Mouse (Mus musculus) heart, embryonic 11.5 days (tissue): Measurements from ENCODE around the gene Tbx4. TPM values are rescaled to one million over a fixed set of nuclear protein-coding genes. Genes with fewer than 3 reads are reported as not detected.

Source experiments
- ATAC-seq: fragments of 200-750 bp; cut with Nextera tagmentation; replicated peaks from 2 replicates; pipeline ENCODE4 v1.8.0; 2017; ENCODE audit warnings: moderate library complexity; ENCODE audit not compliant: insufficient number of reproducible peaks, low FRiP score, low TSS enrichment
- H3K27ac ChIP-seq: fragments of 300-500 bp; sonication (generic); 2 replicates; pipeline ENCODE4 v1.5.1; 2014; ENCODE audit warnings: mild to moderate bottlenecking, low read depth, low read length
- H3K27me3 ChIP-seq: fragments of 300-500 bp; sonication (generic); 2 replicates; pipeline ENCODE4 v1.6.1; 2014; ENCODE audit warnings: mild to moderate bottlenecking, low read length, mixed read lengths; ENCODE audit not compliant: control insufficient read depth, insufficient read depth
- H3K36me3 ChIP-seq: fragments of 300-500 bp; sonication (generic); 2 replicates; pipeline ENCODE4 v1.6.1; 2014; ENCODE audit warnings: mild to moderate bottlenecking, low read length, moderate library complexity, mixed read lengths; ENCODE audit not compliant: control insufficient read depth, insufficient read depth
- H3K4me1 ChIP-seq: fragments of 300-500 bp; sonication (generic); 2 replicates; pipeline ENCODE4 v1.6.1; 2014; ENCODE audit warnings: low read length; ENCODE audit not compliant: control insufficient read depth, insufficient read depth
- H3K4me2 ChIP-seq: fragments of 300-500 bp; sonication (generic); 2 replicates; pipeline ENCODE4 v1.6.1; 2014; ENCODE audit warnings: mild to moderate bottlenecking, moderate library complexity
- H3K4me3 ChIP-seq: fragments of 300-500 bp; sonication (generic); 2 replicates; pipeline ENCODE4 v1.5.1; 2014; ENCODE audit warnings: low read depth, low read length
- H3K9ac ChIP-seq: fragments of 300-500 bp; sonication (generic); 2 replicates; pipeline ENCODE4 v1.6.1; 2014; ENCODE audit warnings: mild to moderate bottlenecking, low read depth, low read length, moderate library complexity
- H3K9me3 ChIP-seq: fragments of 300-500 bp; sonication (generic); replicated peaks from 2 replicates; pipeline ENCODE4 v1.6.1; 2016; ENCODE audit warnings: low read length; ENCODE audit not compliant: control insufficient read depth
- WGBS: fragments of 180-500 bp; shearing (Covaris S2); extraction: QIAGEN DNeasy Blood & Tissue Kit; methylation state at CpG from one replicate; pipeline ENCODE4 v1.1.7; 2014; ENCODE audit not compliant: insufficient replicate concordance; 5-methylcytosine and 5-hydroxymethylcytosine counted together
- polyA plus RNA-seq: library from polyadenylated mRNA; unstranded; fragments of >200 nt; fragmentation: Nextera tagmentation; extraction: Ambion mirVana; gene quantifications from 2 replicates; pipeline ENCODE4 v1.2.1, GENCODE M21; 2014

Tbx4 gene
- polyA plus RNA-seq, 1 experiment from 2014 or later = 0.82 TPM

DNA sequence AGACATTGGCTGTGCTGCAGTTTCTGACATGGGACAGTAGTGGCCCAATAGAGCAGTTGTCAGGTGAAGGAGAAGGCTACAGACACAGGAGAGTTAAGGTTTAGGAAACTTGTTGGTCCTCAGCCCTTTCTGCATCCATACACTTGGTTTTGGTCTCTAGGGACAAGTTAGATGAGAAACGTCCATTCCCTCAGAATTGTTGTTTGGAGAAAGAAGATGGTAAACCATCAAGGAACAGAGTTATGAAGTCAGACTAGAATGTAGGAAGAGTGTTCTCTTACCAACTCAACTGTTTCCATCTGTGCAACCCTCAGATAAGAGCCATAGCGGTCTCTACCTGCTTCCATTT, 5.4 kb downstream of the Tbx4 start:
- no peak overlapping the region for H3K4me2 ChIP-seq
- no peak for ATAC-seq
- no peak overlapping the region for H3K27ac ChIP-seq

DNA sequence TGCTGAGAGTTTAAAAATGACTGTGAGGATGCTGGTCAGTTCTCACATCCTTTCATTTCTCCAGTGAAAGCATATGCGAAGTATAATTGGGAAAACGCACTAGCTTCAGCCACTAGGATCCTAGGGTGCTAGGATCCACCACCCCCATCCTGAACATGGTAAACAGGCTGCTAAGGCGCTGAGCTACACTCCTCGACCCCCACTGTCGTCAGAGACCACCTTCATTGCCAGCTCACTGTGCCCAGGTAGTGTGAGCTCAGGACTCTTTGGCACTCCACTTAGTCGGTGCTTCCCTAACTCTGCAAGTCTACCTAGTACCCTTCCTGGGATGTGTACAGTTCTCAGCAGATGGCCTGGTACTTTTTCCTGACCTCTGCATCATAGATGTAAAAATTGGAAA, 6.5 kb downstream of the Tbx4 start:
- H3K4me1 ChIP-seq = peaks cover 18% of the 10 kb centered on the region

More for the DNA sequence above, 5.4 kb downstream of the Tbx4 start:
- 8% methylated on average over 2 of the region's 2 CpGs for WGBS
- Histone ChIP-seq H3K27me3 (peaks cover 84% of the 10 kb centered on the region), H3K36me3 (no peaks in the 10 kb centered on the region), H3K4me1 (peaks cover 18% of the 10 kb centered on the region), H3K9me3 (no peaks in the 10 kb centered on the region), H3K9ac (no peak overlapping the region), H3K4me3 (no peak overlapping the region)

DNA sequence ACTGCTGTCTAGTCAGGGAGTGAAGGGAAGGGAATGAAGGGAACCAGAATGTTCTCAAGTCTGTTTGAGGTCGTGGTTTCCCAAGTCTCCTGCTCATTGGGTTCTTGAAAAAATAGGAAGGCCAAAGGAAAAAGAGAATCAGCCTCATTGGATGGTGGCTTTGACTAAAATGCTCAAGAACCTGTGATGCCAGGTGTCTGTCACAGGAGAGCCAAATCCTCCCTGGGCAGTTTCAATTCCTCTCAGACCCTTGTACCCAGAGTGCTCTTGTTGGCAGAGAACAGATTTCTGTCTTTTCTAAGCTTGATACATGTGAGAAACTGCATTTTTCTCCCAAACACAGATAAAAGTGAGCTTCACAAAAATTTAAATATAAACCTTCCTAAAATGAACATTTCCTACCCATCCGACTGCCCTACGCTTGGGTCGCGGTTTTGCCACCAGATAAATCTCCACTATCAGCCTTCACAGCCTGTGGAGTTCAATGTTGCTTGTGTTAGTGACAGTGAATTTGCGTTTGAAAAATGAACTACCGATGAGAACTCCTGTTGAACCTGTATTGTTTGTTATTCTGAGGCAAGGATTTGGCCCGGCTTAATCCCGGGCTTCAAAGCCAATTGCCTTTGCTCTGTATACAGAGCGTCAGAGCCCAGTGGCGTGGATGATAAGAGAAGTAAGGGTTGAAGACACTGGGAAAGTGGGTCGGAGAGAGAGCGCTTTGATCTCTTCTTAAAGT, 7.3 kb downstream of the Tbx4 start:
- H3K27ac ChIP-seq = no peak overlapping the region
- ATAC-seq = no peak
- no peak overlapping the region for H3K4me2 ChIP-seq
- no peaks in the 10 kb centered on the region for H3K36me3 ChIP-seq
- H3K27me3 ChIP-seq = peaks cover 92% of the 10 kb centered on the region
- no peak overlapping the region for H3K9ac ChIP-seq
- 2% methylated on average over 13 of the region's 13 CpGs for WGBS
- no peak overlapping the region for H3K4me3 ChIP-seq
- H3K9me3 ChIP-seq = no peaks in the 10 kb centered on the region
- H3K4me1 ChIP-seq = peaks cover 13% of the 10 kb centered on the region

More for the DNA sequence above, 6.5 kb downstream of the Tbx4 start:
- peaks cover 90% of the 10 kb centered on the region for H3K27me3 ChIP-seq
- H3K4me3 ChIP-seq = no peak overlapping the region
- H3K9me3 ChIP-seq = no peaks in the 10 kb centered on the region
- no peaks in the 10 kb centered on the region for H3K36me3 ChIP-seq
- no peak for ATAC-seq
- 2% methylated on average over 6 of the region's 6 CpGs for WGBS
- H3K9ac ChIP-seq = no peak overlapping the region
- H3K27ac ChIP-seq = no peak overlapping the region
- H3K4me2 ChIP-seq = no peak overlapping the region

DNA sequence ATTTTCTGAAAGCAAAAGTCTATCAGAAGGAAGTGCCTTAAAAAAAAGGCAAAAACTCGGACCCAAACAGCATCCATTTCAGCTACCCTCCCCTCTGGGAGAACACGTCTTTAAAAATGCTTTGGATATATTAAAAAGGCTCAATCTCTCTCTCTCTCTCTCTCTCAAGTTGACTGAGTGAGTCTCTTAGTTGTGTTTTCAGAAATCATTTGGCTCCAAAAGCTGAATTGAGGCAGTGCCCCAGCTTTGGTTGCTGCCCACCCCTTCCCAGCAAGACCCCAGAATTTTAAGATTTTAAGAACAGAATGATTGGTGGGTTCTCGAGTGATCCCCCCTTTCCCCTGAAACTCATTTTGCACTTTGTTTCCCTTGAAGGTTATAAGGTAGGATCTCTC, 7.9 kb downstream of the Tbx4 start:
- Histone ChIP-seq H3K4me2 (no peak overlapping the region), H3K4me3 (no peak overlapping the region)

DNA sequence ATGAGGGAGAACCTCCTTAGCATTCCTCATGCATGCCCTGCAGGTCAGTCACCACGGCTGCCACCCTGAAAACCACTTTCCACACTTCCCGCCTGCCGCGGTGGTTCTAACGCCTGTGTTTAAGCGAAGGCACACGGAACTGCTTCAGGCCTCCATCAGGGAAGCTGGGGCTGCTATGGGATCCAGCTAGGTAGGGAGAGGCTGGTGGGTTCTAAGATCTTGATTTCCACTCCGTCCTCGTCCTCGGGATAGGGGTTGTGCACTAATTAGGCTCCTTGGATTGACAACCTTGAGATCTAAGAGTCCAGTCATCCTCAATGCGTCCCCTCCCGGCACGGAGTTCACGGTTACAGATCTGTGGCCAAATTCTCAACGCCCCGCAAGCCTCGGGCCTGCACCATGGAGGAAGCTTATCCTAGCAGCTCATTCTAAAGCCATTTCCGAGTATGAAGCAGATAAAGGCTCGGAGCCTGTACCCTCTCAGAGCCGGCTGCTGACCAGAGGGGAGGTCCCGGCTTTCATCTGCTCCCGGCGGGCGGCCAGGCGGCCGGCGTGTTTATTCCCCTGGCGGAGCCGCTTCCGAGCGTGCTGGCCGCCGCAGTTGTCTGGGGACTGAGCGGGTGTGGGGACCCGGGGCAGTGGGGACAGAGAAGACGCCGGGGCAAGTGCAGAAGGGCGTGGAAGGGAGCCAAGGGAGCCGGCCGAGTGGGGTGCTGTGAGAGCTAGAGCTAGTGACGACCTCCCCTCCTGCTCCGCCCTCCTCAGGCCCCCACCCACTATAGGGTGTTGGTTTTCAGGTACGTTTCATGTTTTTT, 8.7 kb downstream of the Tbx4 start:
- H3K4me2 ChIP-seq = peak overlapping the region; percentile 67
- no peak for ATAC-seq
- peaks cover 91% of the 10 kb centered on the region for H3K27me3 ChIP-seq
- H3K9me3 ChIP-seq = no peaks in the 10 kb centered on the region
- H3K4me1 ChIP-seq = peaks cover 7% of the 10 kb centered on the region
- no peaks in the 10 kb centered on the region for H3K36me3 ChIP-seq
- H3K27ac ChIP-seq = no peak overlapping the region
- H3K4me3 ChIP-seq = peak overlapping the region; percentile 31
- WGBS = 2% methylated on average over 43 of the region's 43 CpGs
- H3K9ac ChIP-seq = peak overlapping the region; percentile 4; the same call in 1 of the 2 replicates

More for the DNA sequence above, 7.9 kb downstream of the Tbx4 start:
- H3K27me3 ChIP-seq = peaks cover 92% of the 10 kb centered on the region
- WGBS = 6% methylated on average over 3 of the region's 3 CpGs
- no peak overlapping the region for H3K27ac ChIP-seq
- no peaks in the 10 kb centered on the region for H3K9me3 ChIP-seq
- no peak for ATAC-seq
- H3K4me1 ChIP-seq = peaks cover 10% of the 10 kb centered on the region
- H3K36me3 ChIP-seq = no peaks in the 10 kb centered on the region
- no peak overlapping the region for H3K9ac ChIP-seq

DNA sequence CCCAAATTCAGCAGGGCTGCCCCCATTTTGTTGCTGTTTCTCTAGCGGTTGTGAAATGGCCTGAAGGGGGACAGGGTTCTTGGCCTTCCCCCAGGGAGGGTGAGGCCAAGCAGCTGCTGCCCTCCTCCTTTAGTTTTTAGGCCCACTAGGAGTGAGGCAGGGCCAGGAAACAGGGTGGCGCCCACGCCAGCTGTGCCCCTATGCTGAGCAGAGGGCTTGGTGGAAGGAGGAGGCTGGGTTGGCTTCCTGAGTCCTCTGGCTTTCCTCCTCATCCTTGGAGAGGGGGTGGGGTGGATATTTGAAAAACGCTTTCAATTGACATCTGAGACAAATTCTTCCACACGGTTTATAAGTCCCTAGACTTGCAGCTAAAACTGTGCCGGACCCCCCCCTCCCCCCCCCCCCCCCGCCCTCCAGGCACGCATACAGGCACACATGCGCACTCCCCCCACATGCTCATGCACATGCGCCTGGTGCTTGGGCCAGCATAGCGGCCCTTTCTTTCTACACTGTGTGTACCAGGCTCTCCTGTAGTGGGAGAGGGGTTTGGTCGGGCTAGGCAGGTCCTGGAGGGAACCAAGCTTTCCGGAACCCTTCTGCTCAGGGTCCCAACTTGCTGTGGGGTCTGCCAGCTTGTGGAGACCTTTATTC, 10.2 kb downstream of the Tbx4 start:
- Histone ChIP-seq H3K27me3 (peaks cover 90% of the 10 kb centered on the region), H3K9me3 (no peaks in the 10 kb centered on the region; the same call in 1 of the 2 replicates), H3K9ac (no peak overlapping the region), H3K4me1 (peaks cover 6% of the 10 kb centered on the region; the same call in 1 of the 2 replicates), H3K27ac (no peak overlapping the region), H3K36me3 (no peaks in the 10 kb centered on the region), H3K4me3 (no peak overlapping the region), H3K4me2 (no peak overlapping the region)
- no peak for ATAC-seq
- 28% methylated on average over 9 of the region's 13 CpGs for WGBS

DNA sequence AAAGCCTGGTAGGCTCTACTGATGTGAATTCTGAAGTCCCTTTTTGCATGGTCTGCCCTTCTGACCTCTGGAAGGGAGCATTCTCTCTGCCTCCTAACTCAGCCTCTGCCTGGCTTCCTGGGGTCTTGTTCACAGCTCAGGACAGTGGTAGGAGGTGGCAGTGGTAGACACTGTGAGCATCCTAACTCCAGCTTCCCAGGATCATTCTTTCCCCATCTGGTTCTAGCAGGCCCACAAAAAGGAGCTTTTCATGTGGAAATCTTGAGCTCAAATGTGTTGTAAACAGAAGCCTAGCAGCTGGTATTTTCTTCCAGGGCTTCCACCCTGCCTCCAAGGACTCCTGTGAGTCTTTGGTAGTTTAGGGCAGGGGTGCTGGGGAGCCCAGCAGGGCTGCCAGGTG, 14.1 kb downstream of the Tbx4 start:
- Histone ChIP-seq H3K9ac (no peak overlapping the region), H3K27me3 (peaks cover 61% of the 10 kb centered on the region), H3K27ac (no peak overlapping the region), H3K4me1 (0 out of 2 replicates have a peak, but pooled peaks cover 2% of the 10 kb centered on the region), H3K9me3 (peaks cover 3% of the 10 kb centered on the region; the same call in 1 of the 2 replicates), H3K4me2 (no peak overlapping the region), H3K4me3 (no peak overlapping the region), H3K36me3 (no peaks in the 10 kb centered on the region)
- ATAC-seq = no peak

DNA sequence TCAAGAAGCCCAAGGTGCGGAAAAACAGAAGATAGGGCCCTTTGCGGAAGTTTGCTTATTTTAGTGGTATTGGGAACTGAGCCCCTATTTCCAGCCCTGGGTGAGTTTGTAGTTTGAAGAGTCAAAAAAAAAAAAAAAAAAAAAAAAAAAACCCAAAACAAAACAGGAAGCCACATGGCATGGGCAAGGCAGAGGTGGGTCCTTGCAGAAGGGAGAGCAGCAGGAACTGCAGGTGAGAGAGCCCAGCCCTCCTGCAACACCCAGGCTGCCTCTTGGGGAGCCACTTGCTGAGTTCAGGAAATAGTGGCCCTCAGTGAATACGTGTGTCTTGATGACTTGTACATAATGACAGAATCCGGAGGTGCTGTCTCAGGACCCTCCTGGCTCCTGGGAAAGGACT, 23.3 kb downstream of the Tbx4 start:
- WGBS = 50% methylated on average over 4 of the region's 4 CpGs
- Histone ChIP-seq H3K4me1 (peaks cover 12% of the 10 kb centered on the region), H3K27ac (no peak overlapping the region), H3K9ac (no peak overlapping the region), H3K4me3 (no peak overlapping the region), H3K4me2 (no peak overlapping the region), H3K36me3 (no peaks in the 10 kb centered on the region), H3K27me3 (peaks cover 4% of the 10 kb centered on the region), H3K9me3 (no peaks in the 10 kb centered on the region)
- no peak for ATAC-seq
